Mouse (Mus musculus) limb, embryonic 14.5 days (tissue): ENCODE results near the gene Erf. TPM values are rescaled to one million over a fixed set of nuclear protein-coding genes. Genes with fewer than 3 reads are reported as not detected.

Source experiments
- ATAC-seq: fragments of 200-750 bp; cut with Nextera tagmentation; 2 replicates; pipeline ENCODE4 v1.8.0; 2017; ENCODE audit warnings: low read depth, moderate number of reproducible peaks, moderate TSS enrichment; ENCODE audit not compliant: low FRiP score
- DNase-seq: peaks from one replicate; pipeline ENCODE4 v3.0.0-alpha.2; 2015; ENCODE audit warnings: low spot score
- H3K27ac ChIP-seq: fragments of 300-500 bp; sonication (generic); replicated peaks from 2 replicates; pipeline ENCODE4 v1.5.1; 2014; ENCODE audit warnings: low read depth, mild to moderate bottlenecking, low read length, moderate library complexity, mixed read lengths
- H3K27me3 ChIP-seq: fragments of 300-500 bp; sonication (generic); 2 replicates; pipeline ENCODE4 v1.6.1; 2014; ENCODE audit warnings: low read length, mixed read lengths; ENCODE audit not compliant: control insufficient read depth, insufficient read depth
- H3K36me3 ChIP-seq: fragments of 300-500 bp; sonication (generic); 2 replicates; pipeline ENCODE4 v1.6.1; 2014; ENCODE audit warnings: mild to moderate bottlenecking, low read length, moderate library complexity, mixed read lengths; ENCODE audit not compliant: control insufficient read depth, insufficient read depth
- H3K4me1 ChIP-seq: fragments of 300-500 bp; sonication (generic); 2 replicates; pipeline ENCODE4 v1.6.1; 2014; ENCODE audit warnings: antibody characterized with exemption, low read length, mixed read lengths; ENCODE audit not compliant: control insufficient read depth, insufficient read depth
- H3K4me2 ChIP-seq: fragments of 300-500 bp; sonication (generic); replicated peaks from 2 replicates; pipeline ENCODE4 v1.6.1; 2014; ENCODE audit warnings: low read depth, mild to moderate bottlenecking, low read length, moderate library complexity; ENCODE audit not compliant: severe bottlenecking
- H3K4me3 ChIP-seq: fragments of 300-500 bp; sonication (generic); replicated peaks from 2 replicates; pipeline ENCODE4 v1.5.1; 2014; ENCODE audit warnings: low read length
- H3K9ac ChIP-seq: fragments of 300-500 bp; sonication (generic); 2 replicates; pipeline ENCODE4 v1.6.1; 2014; ENCODE audit warnings: mild to moderate bottlenecking, low read depth, low read length, moderate library complexity; ENCODE audit not compliant: severe bottlenecking
- H3K9me3 ChIP-seq: fragments of 300-500 bp; sonication (generic); 2 replicates; pipeline ENCODE4 v1.6.1; 2016; ENCODE audit warnings: low read length; ENCODE audit not compliant: control insufficient read depth
- POLR2A ChIP-seq: fragments of 200-500 bp; IDR thresholded peaks from 2 replicates; pipeline ENCODE4 v1.8.0; 2012; ENCODE audit warnings: inconsistent platforms, mild to moderate bottlenecking, moderate library complexity, borderline replicate concordance; ENCODE audit not compliant: insufficient read depth, insufficient read length; ENCODE audit errors: extremely low read depth
- WGBS: fragments of 180-500 bp; shearing (Covaris S2); extraction: QIAGEN DNeasy Blood & Tissue Kit; methylation state at CpG from one replicate; pipeline ENCODE4 v1.1.7; 2014; 5-methylcytosine and 5-hydroxymethylcytosine counted together
- polyA plus RNA-seq, 2 experiments: library from polyadenylated mRNA; depleted of rRNA in 1 of 2; stranded (reverse) in 1 of 2; unstranded in 1 of 2; fragments of >200 nt; fragmentation: Nextera tagmentation in 1 of 2; extraction: Ambion mirVana in 1 of 2; gene quantifications; 2 replicates each; pipeline versions ENCODE4 v1.2.1 to v1.2.3; 2012 to 2014

The Erf gene
- polyA plus RNA-seq, 2 experiments, result 33.2 to 99.2 TPM

GRCm38 (mm10) chr7:25206094-25206830 lies 44.3 kb downstream of the Erf start:
- peaks cover 49% of the 10 kb centered on the region for H3K36me3 ChIP-seq
- H3K4me1 ChIP-seq, result no peaks in the 10 kb centered on the region
- H3K9me3 ChIP-seq, result no peaks in the 10 kb centered on the region
- ATAC-seq, result no peak
- 83% methylated on average over 15 of the region's 16 CpGs for WGBS
- no peak overlapping the region for H3K4me2 ChIP-seq
- H3K4me3 ChIP-seq, result no peak overlapping the region
- H3K9ac ChIP-seq, result no peak overlapping the region
- no peak for TF ChIP-seq POLR2A
- no peak for DNase-seq
- H3K27me3 ChIP-seq, result no peaks in the 10 kb centered on the region
- no peak overlapping the region for H3K27ac ChIP-seq

GRCm38 (mm10) chr7:25205355-25206093 lies 45.0 kb downstream of the Erf start:
- Histone ChIP-seq H3K36me3 (peaks cover 42% of the 10 kb centered on the region), H3K4me1 (no peaks in the 10 kb centered on the region), H3K4me3 (no peak overlapping the region), H3K27ac (no peak overlapping the region), H3K9ac (no peak overlapping the region), H3K4me2 (no peak overlapping the region), H3K27me3 (no peaks in the 10 kb centered on the region), H3K9me3 (no peaks in the 10 kb centered on the region)
- DNase-seq, result no peak
- ATAC-seq, result no peak
- WGBS, result 81% methylated on average over 16 of the region's 16 CpGs
- no peak for TF ChIP-seq POLR2A

- H3K36me3 ChIP-seq, result peaks cover 29% of the 10 kb centered on the region
- WGBS, result 85% methylated on average over 11 of the region's 20 CpGs
- H3K9me3 ChIP-seq, result no peaks in the 10 kb centered on the region
- H3K4me1 ChIP-seq, result no peaks in the 10 kb centered on the region
- TF ChIP-seq POLR2A, result no peak
- H3K4me3 ChIP-seq, result no peak overlapping the region
- no peak overlapping the region for H3K27ac ChIP-seq
- H3K27me3 ChIP-seq, result no peaks in the 10 kb centered on the region
- DNase-seq (no peak), ATAC-seq (no peak)
- H3K9ac ChIP-seq, result no peak overlapping the region
- no peak overlapping the region for H3K4me2 ChIP-seq
Observed at GRCm38 (mm10) chr7:25203624-25204023, 46.9 kb downstream of the Erf start.

GRCm38 (mm10) chr7:25197384-25198018 lies 53.1 kb downstream of the Erf start:
- Histone ChIP-seq H3K27me3 (no peaks in the 10 kb centered on the region), H3K4me2 (no peak overlapping the region), H3K4me1 (no peaks in the 10 kb centered on the region), H3K4me3 (no peak overlapping the region), H3K27ac (no peak overlapping the region), H3K9me3 (no peaks in the 10 kb centered on the region), H3K9ac (no peak overlapping the region), H3K36me3 (peaks cover 5% of the 10 kb centered on the region)
- no peak for TF ChIP-seq POLR2A
- ATAC-seq (no peak), DNase-seq (no peak)
- 66% methylated on average over 10 of the region's 10 CpGs for WGBS

- ATAC-seq (no peak), DNase-seq (no peak)
- no peak overlapping the region for H3K9ac ChIP-seq
- H3K9me3 ChIP-seq, result no peaks in the 10 kb centered on the region
- 79% methylated on average over 9 of the region's 9 CpGs for WGBS
- no peaks in the 10 kb centered on the region for H3K36me3 ChIP-seq
- H3K4me1 ChIP-seq, result no peaks in the 10 kb centered on the region
- no peak overlapping the region for H3K4me2 ChIP-seq
- no peak overlapping the region for H3K4me3 ChIP-seq
- TF ChIP-seq POLR2A, result no peak
- H3K27ac ChIP-seq, result no peak overlapping the region
- H3K27me3 ChIP-seq, result no peaks in the 10 kb centered on the region
Observed at GRCm38 (mm10) chr7:25196107-25196506, 54.5 kb downstream of the Erf start.
